Mouse (Mus musculus) neural tube, embryonic 14.5 days (tissue): ENCODE results near the gene Cygb. TPM values are rescaled to one million over a fixed set of nuclear protein-coding genes. Genes with fewer than 3 reads are reported as not detected.
A peak's percentile ranks its signal among the peaks of the same experiment; 100 is the strongest.

Experiments used
- ATAC-seq: fragments of 200-750 bp; cut with Nextera tagmentation; 2 replicates; pipeline ENCODE4 v1.8.0; 2017; ENCODE audit warnings: low read depth, mild to moderate bottlenecking, moderate TSS enrichment, moderate library complexity
- H3K27ac ChIP-seq: fragments of 300-500 bp; sonication (generic); 2 replicates; pipeline ENCODE4 v1.5.1; 2014; ENCODE audit warnings: low read depth, mild to moderate bottlenecking, control low read depth, low read length, moderate library complexity, mixed read lengths
- H3K27me3 ChIP-seq: fragments of 300-500 bp; sonication (generic); 2 replicates; pipeline ENCODE4 v1.6.1; 2014; ENCODE audit warnings: low read length; ENCODE audit not compliant: control insufficient read depth, insufficient read depth
- H3K36me3 ChIP-seq: fragments of 300-500 bp; sonication (generic); 2 replicates; pipeline ENCODE4 v1.6.1; 2014; ENCODE audit warnings: low read length, mixed read lengths; ENCODE audit not compliant: control insufficient read depth, insufficient read depth
- H3K4me1 ChIP-seq: fragments of 300-500 bp; sonication (generic); 2 replicates; pipeline ENCODE4 v1.6.1; 2014; ENCODE audit warnings: low read length; ENCODE audit not compliant: control insufficient read depth, insufficient read depth
- H3K4me2 ChIP-seq: fragments of 300-500 bp; sonication (generic); 2 replicates; pipeline ENCODE4 v1.6.1; 2014; ENCODE audit warnings: mild to moderate bottlenecking, low read depth, low read length, control low read depth
- H3K4me3 ChIP-seq: fragments of 300-500 bp; sonication (generic); 2 replicates; pipeline ENCODE4 v1.5.1; 2014; ENCODE audit warnings: low read depth, low read length, control low read depth, mixed read lengths
- H3K9ac ChIP-seq: fragments of 300-500 bp; sonication (generic); replicated peaks from 2 replicates; pipeline ENCODE4 v1.6.1; 2014; ENCODE audit warnings: low read depth, mild to moderate bottlenecking, control low read depth, low read length, mixed read lengths
- H3K9me3 ChIP-seq: fragments of 300-500 bp; sonication (generic); 2 replicates; pipeline ENCODE4 v1.6.1; 2016; ENCODE audit warnings: low read length; ENCODE audit not compliant: control insufficient read depth
- WGBS: fragments of 180-500 bp; shearing (Covaris S2); extraction: QIAGEN DNeasy Blood & Tissue Kit; methylation state at CpG from one replicate; pipeline ENCODE4 v1.1.7; 2014; 5-methylcytosine and 5-hydroxymethylcytosine counted together
- polyA plus RNA-seq: library from polyadenylated mRNA; unstranded; fragments of >200 nt; fragmentation: Nextera tagmentation; extraction: Ambion mirVana; gene quantifications from 2 replicates; pipeline ENCODE4 v1.2.1, GENCODE M21; 2014

The Cygb gene
- polyA plus RNA-seq, 1 experiment from 2014 or later = 29.1 TPM

- Histone ChIP-seq H3K4me3 (no peak overlapping the region), H3K27me3 (no peaks in the 10 kb centered on the region), H3K27ac (no peak overlapping the region), H3K36me3 (no peaks in the 10 kb centered on the region), H3K9ac (no peak overlapping the region), H3K9me3 (no peaks in the 10 kb centered on the region), H3K4me2 (no peak overlapping the region), H3K4me1 (no peaks in the 10 kb centered on the region)
- no peak for ATAC-seq
- WGBS = 84% methylated on average over 10 of the region's 10 CpGs
Measured at GRCm38 (mm10) chr11:116632962-116633361, 21.2 kb downstream of the Cygb start.

- Histone ChIP-seq H3K9me3 (no peaks in the 10 kb centered on the region), H3K27me3 (no peaks in the 10 kb centered on the region), H3K4me1 (no peaks in the 10 kb centered on the region), H3K9ac (no peak overlapping the region), H3K27ac (no peak overlapping the region), H3K4me2 (no peak overlapping the region), H3K4me3 (no peak overlapping the region), H3K36me3 (no peaks in the 10 kb centered on the region)
- WGBS = 55% methylated on average over 12 of the region's 12 CpGs
- no peak for ATAC-seq
Measured at GRCm38 (mm10) chr11:116630171-116630965, 23.7 kb downstream of the Cygb start.

- Histone ChIP-seq H3K4me3 (no peak overlapping the region), H3K27me3 (peaks cover 7% of the 10 kb centered on the region; the same call in 1 of the 2 replicates), H3K36me3 (no peaks in the 10 kb centered on the region), H3K4me2 (no peak overlapping the region), H3K9me3 (no peaks in the 10 kb centered on the region), H3K27ac (no peak overlapping the region), H3K9ac (no peak overlapping the region), H3K4me1 (0 out of 2 replicates have a peak, but pooled peaks cover under 1% of the 10 kb centered on the region)
- no peak for ATAC-seq
- 91% methylated on average over 6 of the region's 6 CpGs for WGBS
Measured at GRCm38 (mm10) chr11:116629472-116629871, 24.6 kb downstream of the Cygb start.

- Histone ChIP-seq H3K27me3 (peaks cover 14% of the 10 kb centered on the region; the same call in 1 of the 2 replicates), H3K36me3 (no peaks in the 10 kb centered on the region), H3K9ac (no peak overlapping the region), H3K9me3 (no peaks in the 10 kb centered on the region), H3K4me1 (peaks cover 7% of the 10 kb centered on the region; the same call in 1 of the 2 replicates), H3K27ac (no peak overlapping the region), H3K4me2 (no peak overlapping the region), H3K4me3 (no peak overlapping the region)
- peak; percentile 54; the same call in 1 of the 2 replicates for ATAC-seq
- 62% methylated on average over 9 of the region's 9 CpGs for WGBS
Measured at GRCm38 (mm10) chr11:116628712-116629111, 25.4 kb downstream of the Cygb start.

GRCm38 (mm10) chr11:116627072-116628020 is 26.8 kb downstream of the Cygb start:
- WGBS = 38% methylated on average over 10 of the region's 10 CpGs

GRCm38 (mm10) chr11:116626299-116627071 is 27.6 kb downstream of the Cygb start, which contains the start of gene Rhbdf2:
Gene Rhbdf2, minus strand, starts transcription at chr11:116627019.
- 74% methylated on average over 10 of the region's 10 CpGs for WGBS
- H3K4me3 ChIP-seq = no peak within 1 kb of the TSS
- no peak within 1 kb of the TSS for H3K27ac ChIP-seq
- no peaks in the 10 kb centered on the region for H3K9me3 ChIP-seq
- H3K9ac ChIP-seq = no peak within 1 kb of the TSS
- peaks cover 20% of the 10 kb centered on the region for H3K27me3 ChIP-seq
- H3K36me3 ChIP-seq = no peaks in the 10 kb centered on the region
- H3K4me1 ChIP-seq = peaks cover 9% of the 10 kb centered on the region; the same call in 1 of the 2 replicates
- ATAC-seq = no peak
- no peak within 1 kb of the TSS for H3K4me2 ChIP-seq

More at GRCm38 (mm10) chr11:116627072-116628020, 26.8 kb downstream of the Cygb start:
- H3K4me2 ChIP-seq = no peak overlapping the region
- H3K9me3 ChIP-seq = no peaks in the 10 kb centered on the region
- H3K9ac ChIP-seq = no peak overlapping the region
- H3K36me3 ChIP-seq = no peaks in the 10 kb centered on the region
- peaks cover 9% of the 10 kb centered on the region; the same call in 1 of the 2 replicates for H3K4me1 ChIP-seq
- H3K27me3 ChIP-seq = peaks cover 20% of the 10 kb centered on the region
- ATAC-seq = no peak
- H3K4me3 ChIP-seq = no peak overlapping the region
- H3K27ac ChIP-seq = no peak overlapping the region

- WGBS = 77% methylated on average over 17 of the region's 17 CpGs
- no peak overlapping the region for H3K27ac ChIP-seq
- no peak overlapping the region for H3K9ac ChIP-seq
- H3K4me3 ChIP-seq = no peak overlapping the region
- no peaks in the 10 kb centered on the region for H3K9me3 ChIP-seq
- no peak for ATAC-seq
- H3K4me2 ChIP-seq = no peak overlapping the region
- H3K36me3 ChIP-seq = no peaks in the 10 kb centered on the region
- peaks cover 19% of the 10 kb centered on the region for H3K4me1 ChIP-seq
- peaks cover 20% of the 10 kb centered on the region for H3K27me3 ChIP-seq
Measured at GRCm38 (mm10) chr11:116625081-116626000, 28.8 kb downstream of the Cygb start.
